Comparison of ENCODE assay signal across 9 mouse cellular contexts in the genomic region with DNA sequence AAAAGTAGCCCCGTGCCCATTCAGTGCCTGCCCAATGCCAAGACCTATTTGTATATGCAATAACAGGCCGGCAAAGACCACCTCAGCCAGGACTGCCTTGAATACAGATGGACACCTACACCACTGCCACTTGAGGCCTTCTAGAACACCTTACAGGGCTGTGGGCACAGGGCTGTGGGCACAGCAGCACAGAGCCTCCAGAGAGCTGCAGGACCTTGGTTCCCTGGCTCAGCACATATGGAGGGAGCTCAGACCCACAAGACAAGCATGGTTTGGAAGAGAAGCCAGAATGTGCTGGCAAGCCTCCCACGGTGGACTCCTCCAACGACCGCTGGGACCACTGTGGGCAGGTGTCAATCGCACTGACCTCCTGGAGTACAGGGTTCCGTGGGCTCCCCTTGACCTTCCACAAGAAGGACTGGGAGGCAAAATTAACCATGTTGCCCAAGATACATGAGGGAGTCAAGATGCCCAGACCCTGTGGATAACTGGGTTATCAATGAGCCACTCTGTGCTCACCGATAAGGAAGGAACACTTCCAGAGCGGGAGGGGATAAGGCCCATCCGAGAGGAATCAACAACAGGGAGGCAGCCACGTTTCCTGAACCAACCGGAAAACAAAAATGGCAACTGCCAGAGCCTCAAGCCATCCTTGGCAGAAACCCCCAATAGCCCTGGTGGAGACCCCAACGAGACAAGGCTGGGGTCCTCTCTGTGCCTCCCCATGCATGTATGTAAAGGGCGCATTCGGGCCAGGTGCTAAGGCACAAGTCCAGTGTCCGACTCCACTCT. TPM values are rescaled to one million over a fixed set of nuclear protein-coding genes. Genes with fewer than 3 reads are reported as not detected.
DNase-seq lines count a peak whose midpoint lies in the region; ATAC-seq and TF ChIP-seq lines count a peak whose summit lies in the region.
"Had no signal": no experiment of that assay in that cellular context is flagged by ENCODE, and none has a peak within 500 bp of the region (broad histone marks: within the 10 kb centered on the region; RNA-seq: fewer than 3 reads in every experiment).

No protein-coding gene starts in this region.

- no peak for TF ChIP-seq CTCF in liver, adult 2 months (IDR thresholded peaks at IDR 0.05; ENCODE audit: low read depth, low read length)
- no peak for TF ChIP-seq CTCF in liver, postnatal 0 days (IDR thresholded peaks at IDR 0.05; ENCODE audit: low read depth)

- no peaks in the 10 kb centered on the region for H3K36me3 ChIP-seq in liver, adult 2 months (ENCODE audit: control insufficient read depth, insufficient read depth, low read length)
- no peaks in the 10 kb centered on the region for H3K36me3 ChIP-seq in liver, postnatal 0 days (replicated peaks; ENCODE audit: insufficient read depth, low read length)
- H3K36me3 ChIP-seq in forebrain, embryonic 12.5 days (replicated peaks): peaks cover 4% of the 10 kb centered on the region
- no peaks in the 10 kb centered on the region for H3K36me3 ChIP-seq in hindbrain, embryonic 16.5 days (ENCODE audit: control insufficient read depth, insufficient read depth, low read length)
- peaks cover 2% of the 10 kb centered on the region; the same call in 1 of the 2 replicates for H3K36me3 ChIP-seq in neural tube, embryonic 13.5 days

- intact Hi-C loops in left cerebral cortex, postnatal 14 days (cut with DNase I): loop anchor here (5.0 kb wide), 1 partner anchor 39 kb away; no protein-coding TSS in a partner anchor

- no peak for DNase-seq in liver, adult 2 months (ENCODE audit: extremely low read depth, low read depth, low spot score)
- no peak for DNase-seq in liver, postnatal 0 days
- DNase-seq in left cerebral cortex, postnatal 14 days (ENCODE audit: low spot score in 2 of 2): no peak
- DNase-seq in layer of hippocampus, adult 8-10 months (ENCODE audit: low spot score in 2 of 2): no peak
- DNase-seq: layer of hippocampus, postnatal 36 days; thymus, adult 2 months had no signal

- TF ChIP-seq POLR2A in liver, adult 2 months (IDR thresholded peaks at IDR 0.05; ENCODE audit: extremely low read depth, insufficient read depth, low read length): no peak

- peaks cover 41% of the 10 kb centered on the region for H3K79me2 ChIP-seq in liver, adult 2 months (ENCODE audit: control insufficient read depth, insufficient read depth, low read length)

- no peak for ATAC-seq in liver, postnatal 0 days
- no peak for ATAC-seq in forebrain, embryonic 12.5 days (ENCODE audit: low FRiP score)
- no peak for ATAC-seq in hindbrain, embryonic 16.5 days
- ATAC-seq in neural tube, embryonic 13.5 days (ENCODE audit: low read depth): no peak

- no peak for TF ChIP-seq EP300 in liver, postnatal 0 days (IDR thresholded peaks at IDR 0.05; ENCODE audit: low read depth)

- H3K27ac ChIP-seq in liver, adult 2 months (replicated peaks; ENCODE audit: insufficient read depth, low read depth, low read length): peak overlapping the region; percentile 72
- no peak overlapping the region for H3K27ac ChIP-seq in liver, postnatal 0 days (ENCODE audit: low read depth)
- H3K27ac ChIP-seq in forebrain, embryonic 12.5 days: no peak overlapping the region
- no peak overlapping the region for H3K27ac ChIP-seq in hindbrain, embryonic 16.5 days (ENCODE audit: low read depth, low read length)
- peak overlapping the region; percentile 62 for H3K27ac ChIP-seq in neural tube, embryonic 13.5 days (replicated peaks)

- H3K27me3 ChIP-seq in liver, adult 2 months (ENCODE audit: control insufficient read depth, insufficient read depth, low read length): no peaks in the 10 kb centered on the region
- peaks cover 30% of the 10 kb centered on the region for H3K27me3 ChIP-seq in liver, postnatal 0 days (ENCODE audit: insufficient read depth, low read length)
- no peaks in the 10 kb centered on the region for H3K27me3 ChIP-seq in forebrain, embryonic 12.5 days
- no peaks in the 10 kb centered on the region for H3K27me3 ChIP-seq in hindbrain, embryonic 16.5 days (replicated peaks; ENCODE audit: control insufficient read depth, insufficient read depth, low read length)
- H3K27me3 ChIP-seq in neural tube, embryonic 13.5 days: no peaks in the 10 kb centered on the region

- no peak overlapping the region for H3K4me3 ChIP-seq in liver, adult 2 months (ENCODE audit: insufficient read depth, low read depth, low read length)
- H3K4me3 ChIP-seq in liver, postnatal 0 days (ENCODE audit: low read depth, low read length): no peak overlapping the region
- peak overlapping the region; percentile 82; the same call in 1 of the 2 replicates for H3K4me3 ChIP-seq in forebrain, embryonic 12.5 days (replicated peaks)
- H3K4me3 ChIP-seq in hindbrain, embryonic 16.5 days (ENCODE audit: low read length): peak overlapping the region; percentile 90
- H3K4me3 ChIP-seq in neural tube, embryonic 13.5 days: peak overlapping the region; percentile 85

- no peaks in the 10 kb centered on the region for H3K9me3 ChIP-seq in liver, postnatal 0 days (ENCODE audit: low read length)
- H3K9me3 ChIP-seq in forebrain, embryonic 12.5 days: no peaks in the 10 kb centered on the region
- H3K9me3 ChIP-seq in hindbrain, embryonic 16.5 days (ENCODE audit: control insufficient read depth, low read length): no peaks in the 10 kb centered on the region
- no peaks in the 10 kb centered on the region for H3K9me3 ChIP-seq in neural tube, embryonic 13.5 days

- peaks cover 44% of the 10 kb centered on the region for H3K4me1 ChIP-seq in liver, adult 2 months (ENCODE audit: control insufficient read depth, insufficient read depth, low read length)
- H3K4me1 ChIP-seq in liver, postnatal 0 days (ENCODE audit: insufficient read depth): peaks cover 29% of the 10 kb centered on the region
- peaks cover 77% of the 10 kb centered on the region for H3K4me1 ChIP-seq in forebrain, embryonic 12.5 days
- peaks cover 56% of the 10 kb centered on the region for H3K4me1 ChIP-seq in hindbrain, embryonic 16.5 days (ENCODE audit: control insufficient read depth, insufficient read depth, low read depth, low read length)
- peaks cover 80% of the 10 kb centered on the region for H3K4me1 ChIP-seq in neural tube, embryonic 13.5 days (replicated peaks)

- no peak overlapping the region for H3K4me2 ChIP-seq in liver, postnatal 0 days (ENCODE audit: low read depth, low read length)
- H3K4me2 ChIP-seq in forebrain, embryonic 12.5 days: peak overlapping the region; percentile 98
- peak overlapping the region; percentile 61 for H3K4me2 ChIP-seq in hindbrain, embryonic 16.5 days (ENCODE audit: low read length)
- peak overlapping the region; percentile 89 for H3K4me2 ChIP-seq in neural tube, embryonic 13.5 days

- 65% methylated on average over 16 of the region's 16 CpGs for WGBS in liver, adult 2 months
- WGBS in liver, postnatal 0 days (ENCODE audit: insufficient replicate concordance): 77% methylated on average over 16 of the region's 16 CpGs
- 79% methylated on average over 16 of the region's 16 CpGs for WGBS in forebrain, embryonic 12.5 days
- WGBS in hindbrain, embryonic 16.5 days: 52% methylated on average over 16 of the region's 16 CpGs
- WGBS in neural tube, embryonic 13.5 days: 66% methylated on average over 16 of the region's 16 CpGs

- peak overlapping the region; percentile 24; the same call in 1 of the 2 replicates for H3K9ac ChIP-seq in liver, adult 2 months (ENCODE audit: low read depth, low read length)
- H3K9ac ChIP-seq in liver, postnatal 0 days (replicated peaks): no peak overlapping the region
- H3K9ac ChIP-seq in forebrain, embryonic 12.5 days: peak overlapping the region; percentile 17; the same call in 1 of the 2 replicates
- H3K9ac ChIP-seq in hindbrain, embryonic 16.5 days (ENCODE audit: low read depth, low read length): peak overlapping the region; percentile 47
- peak overlapping the region; percentile 94 for H3K9ac ChIP-seq in neural tube, embryonic 13.5 days

RNA-seq across cellular contexts. Expression of a gene that starts 3.7 kb away (rescaled TPM):
- 4.1 and 7.1 TPM in 2 replicates for total RNA-seq in liver, adult 2 months (2014; rRNA removed)
- polyA plus RNA-seq in liver, adult 2 months (2012; rRNA removed): 15.2 and 18.6 TPM in 2 replicates
- polyA plus RNA-seq in liver, postnatal 0 days (2015; fragmentation: Nextera tagmentation; extraction: Ambion mirVana): 1.5 TPM in 2 replicates
- 10.7 and 14.7 TPM in 2 replicates for polyA plus RNA-seq in forebrain, embryonic 12.5 days (2016; fragmentation: Nextera tagmentation; extraction: Ambion mirVana)
- 7.5 and 10.2 TPM in 2 replicates for polyA plus RNA-seq in hindbrain, embryonic 16.5 days (2015; fragmentation: Nextera tagmentation; extraction: Ambion mirVana)
- 14.5 and 15.8 TPM in 2 replicates for polyA plus RNA-seq in neural tube, embryonic 13.5 days (2015; fragmentation: Nextera tagmentation; extraction: Ambion mirVana)
- total RNA-seq in left cerebral cortex, postnatal 14 days (2021): 10 to 100 TPM; 63.8 to 64.7 TPM
- 10 to 100 TPM; 56.3 to 67.6 (median 63.0) TPM for total RNA-seq in layer of hippocampus, adult 8-10 months (2022)

RNA-seq across cellular contexts. Expression of a gene that starts 34.5 kb away (rescaled TPM):
- total RNA-seq in liver, adult 2 months (2014; rRNA removed): 0.20 and 0.55 TPM in 2 replicates
- 0.37 and 0.50 TPM in 2 replicates for polyA plus RNA-seq in liver, adult 2 months (2012; rRNA removed)
- 0.02 TPM in 1 of 2 replicates, not detected in the other for polyA plus RNA-seq in liver, postnatal 0 days (2015; fragmentation: Nextera tagmentation; extraction: Ambion mirVana)
- 3.3 and 3.5 TPM in 2 replicates for polyA plus RNA-seq in forebrain, embryonic 12.5 days (2016; fragmentation: Nextera tagmentation; extraction: Ambion mirVana)
- 2.6 and 2.9 TPM in 2 replicates for polyA plus RNA-seq in hindbrain, embryonic 16.5 days (2015; fragmentation: Nextera tagmentation; extraction: Ambion mirVana)
- polyA plus RNA-seq in neural tube, embryonic 13.5 days (2015; fragmentation: Nextera tagmentation; extraction: Ambion mirVana): 1.6 TPM in 2 replicates
- total RNA-seq in left cerebral cortex, postnatal 14 days (2021): 1 to 10 TPM; 6.4 to 8.5 TPM
- 1 to 10 TPM; 5.6 to 8.5 (median 7.1) TPM for total RNA-seq in layer of hippocampus, adult 8-10 months (2022)

Comparison
In these comparisons a context has a peak if more than half of its experiments do, and no peak if none do; other contexts are left out.
1. H3K27ac ChIP-seq: peak in liver, adult 2 months (single experiment) and neural tube, embryonic 13.5 days (single experiment); none in liver, postnatal 0 days (single experiment), forebrain, embryonic 12.5 days (single experiment) and hindbrain, embryonic 16.5 days (single experiment).
2. H3K4me3 ChIP-seq: peak in forebrain, embryonic 12.5 days (single experiment), hindbrain, embryonic 16.5 days (single experiment) and neural tube, embryonic 13.5 days (single experiment); none in liver, adult 2 months (single experiment) and liver, postnatal 0 days (single experiment).